In the genomic region with DNA sequence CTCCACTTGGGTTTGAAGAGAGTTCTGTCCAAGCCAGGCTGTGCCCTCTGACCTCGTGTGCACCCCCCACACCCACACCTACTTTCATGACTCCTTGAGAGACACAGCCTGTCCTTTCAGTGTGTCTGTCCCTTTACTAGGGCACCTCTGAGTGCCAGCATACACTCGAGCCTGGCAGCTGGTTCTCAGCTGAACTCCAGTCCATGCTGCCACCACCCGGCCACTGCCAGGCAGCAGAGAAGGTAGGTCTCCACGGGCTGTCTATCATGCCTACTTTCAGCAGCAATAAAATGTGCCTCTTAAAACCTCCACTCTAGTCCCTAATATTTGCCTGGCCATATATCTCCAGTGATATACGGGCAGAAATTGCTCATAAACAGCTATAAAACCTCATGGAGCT, we compare ENCODE assay signal across 10 mouse cellular contexts. TPM values are rescaled to one million over a fixed set of nuclear protein-coding genes. Genes with fewer than 3 reads are reported as not detected.
A peak's percentile ranks its signal among the peaks of the same experiment; 100 is the strongest.
DNase-seq lines count a peak whose midpoint lies in the region; ATAC-seq lines count a peak whose summit lies in the region.
"Had no signal": no experiment of that assay in that cellular context is flagged by ENCODE, and none has a peak within 500 bp of the region (broad histone marks: within the 10 kb centered on the region; RNA-seq: fewer than 3 reads in every experiment).

No protein-coding gene starts in this region.

- peaks cover 15% of the 10 kb centered on the region; the same call in 1 of the 2 replicates for H3K27me3 ChIP-seq in kidney, embryonic 16.5 days (ENCODE audit: insufficient read depth, low read length)
- peaks cover 94% of the 10 kb centered on the region for H3K27me3 ChIP-seq in midbrain, embryonic 10.5 days (ENCODE audit: low read depth, poor library complexity, severe bottlenecking)

- no peak overlapping the region for H3K4me2 ChIP-seq in kidney, embryonic 16.5 days (replicated peaks; ENCODE audit: low read depth, low read length)
- H3K4me2 ChIP-seq: embryonic facial prominence, embryonic 15.5 days had no signal

- H3K27ac ChIP-seq in kidney, embryonic 16.5 days (ENCODE audit: low read length) = no peak overlapping the region
- no peak overlapping the region for H3K27ac ChIP-seq in midbrain, embryonic 10.5 days (replicated peaks)
- H3K27ac ChIP-seq: embryonic facial prominence, embryonic 15.5 days had no signal

- H3K9me3 ChIP-seq in kidney, embryonic 16.5 days (ENCODE audit: low read length) = no peaks in the 10 kb centered on the region
- no peaks in the 10 kb centered on the region for H3K9me3 ChIP-seq in midbrain, embryonic 10.5 days (replicated peaks)
- H3K9me3 ChIP-seq: embryonic facial prominence, embryonic 15.5 days had no signal

- peak; percentile 70 for DNase-seq in kidney, adult 11 months
- peak; percentile 40 for DNase-seq in A20 (ENCODE audit: low read depth, low spot score)
- peak; percentile 67 for DNase-seq in adrenal gland, adult 2 months
- DNase-seq in kidney, adult 18-20 months = peak; percentile 76
- no peak for DNase-seq in left cerebral cortex, adult 8-10 months (ENCODE audit: low spot score in 2 of 2)
- DNase-seq in retina, embryonic 14.5 days (ENCODE audit: low spot score) = no peak
- no peak for DNase-seq in midbrain, embryonic 10.5 days (ENCODE audit: low spot score)

- no peak overlapping the region for H3K4me3 ChIP-seq in kidney, embryonic 16.5 days (ENCODE audit: low read length)
- no peak overlapping the region for H3K4me3 ChIP-seq in midbrain, embryonic 10.5 days
- H3K4me3 ChIP-seq: embryonic facial prominence, embryonic 15.5 days; myocyte had no signal

- no peak overlapping the region for H3K9ac ChIP-seq in kidney, embryonic 16.5 days (replicated peaks; ENCODE audit: low read length)
- H3K9ac ChIP-seq: embryonic facial prominence, embryonic 15.5 days had no signal

- no peaks in the 10 kb centered on the region for H3K36me3 ChIP-seq in kidney, embryonic 16.5 days (ENCODE audit: insufficient read depth, low read length)
- no peaks in the 10 kb centered on the region for H3K36me3 ChIP-seq in midbrain, embryonic 10.5 days
- H3K36me3 ChIP-seq: embryonic facial prominence, embryonic 15.5 days had no signal

- peaks cover 67% of the 10 kb centered on the region for H3K4me1 ChIP-seq in kidney, embryonic 16.5 days (ENCODE audit: insufficient read depth, low read length)
- H3K4me1 ChIP-seq in midbrain, embryonic 10.5 days = peaks cover 26% of the 10 kb centered on the region

- no peak; the same call in 1 of the 2 replicates for ATAC-seq in kidney, embryonic 16.5 days (ENCODE audit: low FRiP score, low TSS enrichment)

- WGBS in kidney, embryonic 16.5 days = 15% methylated on average over 5 of the region's 5 CpGs
- 58% methylated on average over 5 of the region's 5 CpGs for WGBS in midbrain, embryonic 10.5 days

RNA-seq across cellular contexts. Expression of a gene that starts 45.5 kb away (rescaled TPM):
- 19.8 and 20.5 TPM in 2 replicates for polyA plus RNA-seq in kidney, embryonic 16.5 days (2015; fragmentation: Nextera tagmentation; extraction: Ambion mirVana)
- total RNA-seq in adrenal gland, adult 2 months (2021) = 10 to 100 TPM; 11.0 to 16.7 TPM
- polyA plus RNA-seq in adrenal gland, adult 2 months (2012; rRNA removed) = 16.6 and 17.1 TPM in 2 replicates
- total RNA-seq in left cerebral cortex, adult 8-10 months (2022) = 10 to 100 TPM; 18.9 to 24.5 (median 19.8) TPM
- polyA plus RNA-seq in midbrain, embryonic 10.5 days (2016; fragmentation: Nextera tagmentation; extraction: Ambion mirVana) = 24.6 and 26.4 TPM in 2 replicates

Comparison
In these comparisons a context has a peak if more than half of its experiments do, and no peak if none do; other contexts are left out.
1. DNase-seq: peak in kidney, adult 11 months (single experiment), A20 (single experiment), adrenal gland, adult 2 months (single experiment) and kidney, adult 18-20 months (single experiment); none in left cerebral cortex, adult 8-10 months (0 of 2), retina, embryonic 14.5 days (single experiment) and midbrain, embryonic 10.5 days (single experiment).